Mouse (Mus musculus): ENCODE data around the gene Kank2. TPM values are rescaled to one million over a fixed set of nuclear protein-coding genes. Genes with fewer than 3 reads are reported as not detected.

Kank2 gene
- total RNA-seq, 2 experiments from 2014 or later, result 7.5 to 7.8 TPM

GRCm38 (mm10) chr9:21723377-21724146 is 75.0 kb downstream of the Kank2 start, which contains the start of gene Ldlr:
TSS of gene Ldlr (plus strand) at chr9:21723483.
- DNase-seq (ENCODE audit: low spot score in 2 of 2), result peak; percentile 81 to 86

GRCm38 (mm10) chr9:21721036-21721435 is 77.5 kb downstream of the Kank2 start:
- DNase-seq (ENCODE audit: low spot score in 2 of 2), result no peak

- no peak for DNase-seq (ENCODE audit: low spot score in 2 of 2)
Observed at GRCm38 (mm10) chr9:21717015-21717414, 81.5 kb downstream of the Kank2 start.

Small RNA genes within 50 kb of the gene (microRNA-seq; reads per million reads assigned to microRNA genes)
- gene Mir7083, result 15.2 to 23.1 reads per million in 2 experiments

Other genes starting within 250 kb of the Kank2 start
- gene Timm29, start 206.0 kb downstream of the Kank2 start, total RNA-seq (2021), result 10 to 100 TPM; 53.7 to 54.6 TPM
- 10 to 100 TPM; 11.3 to 12.3 TPM for gene Yipf2, start 205.9 kb downstream of the Kank2 start, total RNA-seq (2021)
- gene Smarca4, start 182.6 kb downstream of the Kank2 start, total RNA-seq (2021), result 100 to 1,000 TPM; 122 to 123 TPM
- 10 to 100 TPM; 17.2 to 21.3 TPM for gene Ldlr, start 75.3 kb downstream of the Kank2 start, total RNA-seq (2021)
- 1 to 10 TPM; 4.6 to 6.4 TPM for gene Spc24, start 38.4 kb downstream of the Kank2 start, total RNA-seq (2021)
- gene Angptl8, start 36.8 kb upstream of the Kank2 start, total RNA-seq (2021), result not detected
- gene Dock6, start 53.9 kb upstream of the Kank2 start, total RNA-seq (2021), result 10 to 100 TPM; 32.6 to 34.5 TPM
- gene Rab3d, start 119.4 kb upstream of the Kank2 start, total RNA-seq (2021), result 10 to 100 TPM; 30.4 to 36.7 TPM
- 10 to 100 TPM; 15.5 to 16.1 TPM for gene Ccdc159, start 128.7 kb upstream of the Kank2 start, total RNA-seq (2021)
- 10 to 100 TPM; 30.4 to 35.3 TPM for gene Tmem205, start 128.8 kb upstream of the Kank2 start, total RNA-seq (2021)
- 100 to 1,000 TPM; 312 to 317 TPM for gene Plppr2, start 138.3 kb upstream of the Kank2 start, total RNA-seq (2021)
- 10 to 100 TPM; 13.5 to 14.5 TPM for gene Swsap1, start 157.0 kb upstream of the Kank2 start, total RNA-seq (2021)
- 1 to 10 TPM; 2.0 to 3.2 TPM for gene Epor, start 164.8 kb upstream of the Kank2 start, total RNA-seq (2021)
- gene Rgl3, start 190.7 kb upstream of the Kank2 start, total RNA-seq (2021), result 1 to 10 TPM; 1.4 to 2.2 TPM
- 1 to 10 TPM; 5.3 to 5.7 TPM for gene Ccdc151, start 203.9 kb upstream of the Kank2 start, total RNA-seq (2021)
- 10 to 100 TPM; 90.5 to 96.5 TPM for gene Prkcsh, start 204.1 kb upstream of the Kank2 start, total RNA-seq (2021)